Mouse (Mus musculus) embryonic fibroblast, embryonic 13.5 days (primary cell): Measurements from ENCODE around the gene Rnf152.

Experiments used
- CTCF ChIP-seq: IDR thresholded peaks from 2 replicates; pipeline ENCODE4 v1.5.1; 2011; ENCODE audit warnings: mild to moderate bottlenecking, control low read depth, low read length, moderate library complexity, borderline replicate concordance; ENCODE audit not compliant: insufficient read depth
- POLR2A ChIP-seq: IDR thresholded peaks from 2 replicates; pipeline ENCODE4 v1.6.1; 2011; ENCODE audit warnings: low read depth, mild to moderate bottlenecking, control low read depth, low read length, moderate library complexity

DNA sequence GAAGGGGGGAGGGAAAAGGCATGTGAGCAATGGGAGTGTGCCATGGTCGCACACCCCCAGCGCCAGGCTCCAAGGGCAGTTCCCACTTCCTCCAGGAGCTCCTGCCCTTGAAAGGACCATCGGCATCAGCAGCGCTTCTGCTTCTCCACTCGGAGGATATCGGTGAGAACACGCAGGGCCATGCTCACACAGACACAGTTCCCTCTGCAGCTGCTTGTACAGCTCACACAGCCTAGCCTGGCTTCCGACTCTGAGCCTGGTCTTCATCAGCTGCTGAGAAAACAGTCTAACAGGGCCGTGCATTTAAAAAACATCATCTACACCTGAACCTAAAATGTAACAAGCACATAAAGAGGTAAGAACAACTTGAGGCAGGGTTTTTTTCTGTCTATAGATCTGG is 54.7 kb downstream of the Rnf152 start:
- TF ChIP-seq CTCF = no peak
- no peak for TF ChIP-seq POLR2A
